Mouse (Mus musculus): ENCODE measurements at regions not wholly inside any gene's neighbourhood (a gene's known extent, or its start where the extent isn't known, plus 50 kb on each side); places are given as distances from the start of the nearest gene placed in this dataset.

DNA sequence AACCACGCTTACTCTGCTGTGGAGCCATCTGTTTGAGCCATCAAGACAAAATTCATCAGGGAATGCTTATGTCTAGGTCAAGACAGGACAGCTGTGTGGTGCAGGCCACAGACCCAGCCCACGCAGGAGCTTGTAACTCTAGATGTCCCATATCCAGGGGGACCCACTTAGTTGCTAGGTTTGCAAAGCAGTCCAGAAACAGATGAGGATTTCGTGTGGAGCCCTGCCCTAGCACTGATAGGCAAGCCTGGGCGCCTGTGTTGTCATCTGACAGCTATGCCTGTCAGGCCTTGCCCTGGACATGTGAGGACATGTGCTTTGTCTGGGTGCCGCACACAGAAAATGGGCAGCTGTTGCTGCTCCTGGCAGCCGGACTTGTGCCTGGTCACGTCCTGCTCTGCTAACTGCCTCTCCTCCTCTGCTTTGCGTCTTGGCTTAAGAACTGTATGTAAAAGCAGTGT is 335.1 kb downstream of the Foxo1 start:
- no peak for TF ChIP-seq POLR2A (IDR thresholded peaks at IDR 0.05; ENCODE audit: insufficient read depth, low read depth, low read length)
- TF ChIP-seq CTCF (IDR thresholded peaks at IDR 0.05) = no peak
- peak; percentile 63; the same call in 1 of the 2 replicates for TF ChIP-seq EP300 (IDR thresholded peaks at IDR 0.05; ENCODE audit: insufficient read depth, low read depth, low read length)
